Mouse (Mus musculus): ENCODE measurements around the gene Zcchc8. TPM values are rescaled to one million over a fixed set of nuclear protein-coding genes. Genes with fewer than 3 reads are reported as not detected.

Zcchc8 gene
- polyA plus RNA-seq, 1 experiment from 2014 or later, result 51.9 TPM

GRCm38 (mm10) chr5:123657651-123658050 lies 63.2 kb downstream of the Zcchc8 start:
- Histone ChIP-seq H3K4me3 (no peak overlapping the region), H3K27ac (no peak overlapping the region), H3K4me2 (no peak overlapping the region), H3K9ac (no peak overlapping the region), H3K9me3 (replicated peaks) (no peaks in the 10 kb centered on the region), H3K4me1 (peaks cover 50% of the 10 kb centered on the region), H3K27me3 (replicated peaks) (no peaks in the 10 kb centered on the region), H3K36me3 (peaks cover 23% of the 10 kb centered on the region)
- 40% methylated on average over 7 of the region's 7 CpGs for WGBS (ENCODE audit: insufficient replicate concordance)
- no peak for ATAC-seq

DNA sequence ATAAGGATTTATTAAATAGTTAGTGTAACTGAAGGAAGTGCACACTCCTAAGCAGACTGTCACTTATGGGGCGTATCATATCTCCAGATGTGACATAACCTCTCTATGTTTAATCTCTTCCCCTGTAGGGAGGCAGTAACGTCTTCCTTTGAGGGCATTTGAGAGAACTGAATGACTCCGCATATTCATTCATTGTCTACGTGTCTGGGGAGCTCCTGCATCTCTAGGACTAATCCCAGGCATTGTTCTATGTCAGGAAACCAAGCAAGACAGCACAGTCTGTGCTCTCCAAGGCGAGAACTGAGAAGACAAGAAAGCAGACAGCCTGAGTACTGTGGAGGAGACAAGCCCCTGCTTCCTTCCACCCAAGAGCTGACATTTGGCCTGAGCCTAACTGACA lies 66.0 kb downstream of the Zcchc8 start:
- Histone ChIP-seq H3K9ac (no peak overlapping the region), H3K36me3 (peaks cover 25% of the 10 kb centered on the region), H3K4me3 (no peak overlapping the region), H3K9me3 (replicated peaks) (no peaks in the 10 kb centered on the region), H3K27me3 (replicated peaks) (no peaks in the 10 kb centered on the region), H3K4me1 (peaks cover 29% of the 10 kb centered on the region), H3K27ac (no peak overlapping the region), H3K4me2 (no peak overlapping the region)
- 39% methylated on average over 5 of the region's 5 CpGs for WGBS (ENCODE audit: insufficient replicate concordance)
- peak; percentile 42; the same call in 1 of the 2 replicates for ATAC-seq

DNA sequence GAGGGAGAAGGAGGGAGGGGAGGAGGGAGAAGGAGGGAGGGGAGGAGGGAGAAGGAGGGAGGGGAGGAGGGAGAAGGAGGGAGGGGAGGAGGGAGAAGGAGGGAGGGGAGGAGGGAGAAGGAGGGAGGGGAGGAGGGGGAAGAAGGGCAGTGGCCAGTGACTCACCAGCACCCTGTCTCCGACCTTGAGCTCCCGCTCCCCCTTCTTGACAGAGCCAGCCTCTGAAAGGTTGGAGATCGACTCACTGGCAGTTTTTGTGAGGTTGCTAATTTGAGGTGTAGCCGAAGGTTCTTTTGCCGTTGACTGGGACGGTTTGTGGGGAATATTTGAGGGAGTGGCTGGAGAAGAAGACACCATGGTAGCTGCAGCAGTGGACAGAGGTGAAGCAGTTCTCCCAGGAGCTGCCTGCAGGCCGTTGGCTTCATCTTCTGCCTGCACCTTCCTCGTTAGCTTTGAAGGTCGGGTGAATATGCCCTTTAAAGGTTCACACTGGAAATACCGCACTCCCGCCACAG lies 67.6 kb downstream of the Zcchc8 start:
- H3K36me3 ChIP-seq, result peaks cover 25% of the 10 kb centered on the region
- WGBS (ENCODE audit: insufficient replicate concordance), result 76% methylated on average over 11 of the region's 11 CpGs
- no peak overlapping the region for H3K9ac ChIP-seq
- H3K27ac ChIP-seq, result no peak overlapping the region
- H3K27me3 ChIP-seq (replicated peaks), result no peaks in the 10 kb centered on the region
- no peaks in the 10 kb centered on the region for H3K9me3 ChIP-seq (replicated peaks)
- H3K4me1 ChIP-seq, result peaks cover 22% of the 10 kb centered on the region
- no peak overlapping the region for H3K4me2 ChIP-seq
- ATAC-seq, result no peak
- H3K4me3 ChIP-seq, result no peak overlapping the region

DNA sequence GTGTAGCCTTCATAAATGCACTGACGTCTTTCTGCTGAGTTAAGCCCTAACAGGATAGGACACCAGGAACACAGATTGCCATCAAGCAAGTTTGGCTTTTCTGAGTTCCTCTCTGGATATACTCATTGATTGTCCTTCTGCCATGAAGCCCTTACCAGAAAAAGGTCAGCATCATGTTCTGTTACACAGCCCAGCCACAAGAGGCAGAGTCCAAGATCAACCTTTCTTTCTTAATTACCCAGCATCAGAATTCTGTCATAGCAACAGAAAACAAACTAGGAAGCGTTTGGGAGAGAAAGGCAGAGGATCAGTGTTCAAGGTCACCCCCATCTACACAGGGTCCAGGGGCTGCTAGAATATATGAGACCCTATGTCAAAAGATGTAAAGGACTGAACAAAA lies 70.1 kb downstream of the Zcchc8 start:
- no peak overlapping the region for H3K4me3 ChIP-seq
- no peaks in the 10 kb centered on the region for H3K27me3 ChIP-seq (replicated peaks)
- no peak overlapping the region for H3K4me2 ChIP-seq
- no peak overlapping the region for H3K9ac ChIP-seq
- peaks cover 12% of the 10 kb centered on the region for H3K4me1 ChIP-seq
- no peak for ATAC-seq
- no peak overlapping the region for H3K27ac ChIP-seq
- H3K9me3 ChIP-seq (replicated peaks), result no peaks in the 10 kb centered on the region
- H3K36me3 ChIP-seq, result peaks cover 31% of the 10 kb centered on the region
- 44% methylated on average over 2 of the region's 2 CpGs for WGBS (ENCODE audit: insufficient replicate concordance)

Other genes starting within 250 kb of the Zcchc8 start
- not detected in 2 replicates for gene Lrrc43, start 231.8 kb downstream of the Zcchc8 start, polyA plus RNA-seq (2016; fragmentation: Nextera tagmentation; extraction: Ambion mirVana)
- not detected in 2 replicates for gene Il31, start 231.6 kb downstream of the Zcchc8 start, polyA plus RNA-seq (2016; fragmentation: Nextera tagmentation; extraction: Ambion mirVana)
- 0.20 TPM in 1 of 2 replicates, not detected in the other for gene B3gnt4, start 210.6 kb downstream of the Zcchc8 start, polyA plus RNA-seq (2016; fragmentation: Nextera tagmentation; extraction: Ambion mirVana)
- gene Diablo, start 196.9 kb downstream of the Zcchc8 start, polyA plus RNA-seq (2016; fragmentation: Nextera tagmentation; extraction: Ambion mirVana), result 71.6 and 75.7 TPM in 2 replicates
- gene Gm49027, start 195.6 kb downstream of the Zcchc8 start, polyA plus RNA-seq (2016; fragmentation: Nextera tagmentation; extraction: Ambion mirVana), result 0.23 and 0.29 TPM in 2 replicates
- gene Vps33a, start 148.1 kb downstream of the Zcchc8 start, polyA plus RNA-seq (2016; fragmentation: Nextera tagmentation; extraction: Ambion mirVana), result 22.6 and 24.1 TPM in 2 replicates
- 17.6 and 20.4 TPM in 2 replicates for gene Clip1, start 36.5 kb downstream of the Zcchc8 start, polyA plus RNA-seq (2016; fragmentation: Nextera tagmentation; extraction: Ambion mirVana)
- gene Rsrc2, start 28.3 kb upstream of the Zcchc8 start, polyA plus RNA-seq (2016; fragmentation: Nextera tagmentation; extraction: Ambion mirVana), result 64.6 and 65.7 TPM in 2 replicates
- 39.2 and 39.5 TPM in 2 replicates for gene Kntc1, start 28.6 kb upstream of the Zcchc8 start, polyA plus RNA-seq (2016; fragmentation: Nextera tagmentation; extraction: Ambion mirVana)
- gene Hcar2, start 144.4 kb upstream of the Zcchc8 start, polyA plus RNA-seq (2016; fragmentation: Nextera tagmentation; extraction: Ambion mirVana), result 0.17 and 0.18 TPM in 2 replicates
- 0.20 and 0.27 TPM in 2 replicates for gene Hcar1, start 158.9 kb upstream of the Zcchc8 start, polyA plus RNA-seq (2016; fragmentation: Nextera tagmentation; extraction: Ambion mirVana)
- 97.4 and 98.3 TPM in 2 replicates for gene Denr, start 186.1 kb upstream of the Zcchc8 start, polyA plus RNA-seq (2016; fragmentation: Nextera tagmentation; extraction: Ambion mirVana)
- 1.7 and 2.2 TPM in 2 replicates for gene Gm43518, start 206.3 kb upstream of the Zcchc8 start, polyA plus RNA-seq (2016; fragmentation: Nextera tagmentation; extraction: Ambion mirVana)
- 3.4 and 5.0 TPM in 2 replicates for gene Ccdc62, start 209.6 kb upstream of the Zcchc8 start, polyA plus RNA-seq (2016; fragmentation: Nextera tagmentation; extraction: Ambion mirVana)